Mouse (Mus musculus) thymus, adult 2 months (tissue): ENCODE data around the gene Psmc3.

Experiments used
- CTCF ChIP-seq: fragments of 200-500 bp; IDR thresholded peaks from 2 replicates; pipeline ENCODE4 v1.5.1; 2012; ENCODE audit warnings: mild to moderate bottlenecking, control low read depth, low read length, moderate library complexity, borderline replicate concordance; ENCODE audit not compliant: control insufficient read depth, poor library complexity, insufficient read depth; ENCODE audit errors: extremely low read depth
- POLR2A ChIP-seq: fragments of 200-500 bp; IDR thresholded peaks from 2 replicates; pipeline ENCODE4 v1.6.1; 2012; ENCODE audit warnings: mild to moderate bottlenecking, low read length, control low read depth, moderate library complexity; ENCODE audit not compliant: control insufficient read depth, poor library complexity, insufficient read depth; ENCODE audit errors: extremely low read depth

DNA sequence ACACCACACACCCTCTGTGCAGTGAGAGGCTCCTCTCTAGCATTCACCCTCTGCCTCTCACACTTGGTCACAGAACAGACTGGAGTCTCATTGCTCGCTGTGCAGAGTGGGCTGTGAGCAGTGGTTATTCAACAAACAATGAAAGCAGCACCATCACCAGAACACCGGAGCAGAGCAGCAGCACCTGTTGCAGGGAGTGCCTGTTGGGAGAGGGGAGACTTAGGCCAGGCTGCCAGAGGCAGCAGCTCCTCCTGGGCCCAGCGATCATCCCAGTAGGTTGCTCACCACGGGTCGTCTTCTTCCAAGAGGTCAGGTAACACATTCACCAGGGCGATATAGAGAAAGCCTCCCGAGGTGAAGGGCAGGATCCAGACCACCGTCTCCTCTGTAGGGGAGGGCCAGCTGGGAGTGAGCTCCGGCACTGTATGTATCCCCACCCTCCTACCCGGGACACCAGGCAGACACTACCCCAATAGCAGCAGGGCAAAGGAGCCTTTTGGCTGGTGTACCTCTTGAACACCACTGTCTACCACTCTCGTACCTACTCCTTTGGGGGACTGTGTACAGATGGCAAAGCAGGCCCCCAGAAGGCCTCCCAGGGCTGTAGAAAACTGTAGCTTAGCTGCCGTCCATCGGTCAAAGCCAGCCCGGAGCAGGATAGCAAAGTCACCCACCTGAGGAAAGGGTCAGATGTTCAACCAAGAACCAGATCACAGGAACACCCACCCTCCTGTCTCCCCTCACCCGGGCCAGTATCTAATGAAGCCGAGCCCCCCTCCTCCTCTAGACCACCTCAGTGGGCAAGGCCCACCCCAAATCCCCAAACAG lies 9.2 kb downstream of the Psmc3 start:
- TF ChIP-seq POLR2A: no peak
- no peak for TF ChIP-seq CTCF
